ENCODE assay signal across 14 mouse cellular contexts in genomic region chrX:101342837-101343236, GRCm38 (mm10). TPM values are rescaled to one million over a fixed set of nuclear protein-coding genes. Genes with fewer than 3 reads are reported as not detected.
"Had no signal": no experiment of that assay in that cellular context is flagged by ENCODE, and none has a peak within 500 bp of the region (broad histone marks: within the 10 kb centered on the region; RNA-seq: fewer than 3 reads in every experiment).

No protein-coding gene starts in this region.

RNA-seq across cellular contexts. Expression of gene Gjb1, which starts 33.3 kb away (rescaled TPM):
- total RNA-seq: megakaryocyte progenitor cell, adult 5-6 weeks; megakaryocyte, adult 5-6 weeks; megakaryocyte-erythroid progenitor cell, adult 5-6 weeks; monocyte, adult 5-6 weeks had no signal
- polyA plus RNA-seq: limb, embryonic 10.5 days; limb, embryonic 11.5 days; limb, embryonic 12.5 days; limb, embryonic 13.5 days; macrophage; midbrain, embryonic 10.5 days; midbrain, embryonic 11.5 days; midbrain, embryonic 12.5 days; myocyte; neural tube, embryonic 11.5 days had no signal

RNA-seq across cellular contexts. Expression of gene Nlgn3, which starts 43.9 kb away (rescaled TPM):
- total RNA-seq: megakaryocyte progenitor cell, adult 5-6 weeks; monocyte, adult 5-6 weeks had no signal
- polyA plus RNA-seq: macrophage, myocyte had no signal
